Mouse (Mus musculus) ES-E14 (cell line): ENCODE data around the gene Capn8. TPM values are rescaled to one million over a fixed set of nuclear protein-coding genes. Genes with fewer than 3 reads are reported as not detected.
"Not testable (repeated sequence)": the region's sequence is repeated elsewhere in the genome, so short reads cannot be mapped to it uniquely, and the experiment has no call there.

ENCODE experiments used
- DNase-seq: peaks from one replicate; pipeline ENCODE4 v3.0.0-alpha.2; 2013; ENCODE audit warnings: low read depth, low spot score
- H3K27ac ChIP-seq: 2 replicates; pipeline ENCODE4 v1.5.1; 2012; ENCODE audit warnings: low read depth, mild to moderate bottlenecking, low read length, moderate library complexity, mixed read lengths; ENCODE audit not compliant: poor library complexity, insufficient read depth, severe bottlenecking
- H3K36me3 ChIP-seq: 2 replicates; pipeline ENCODE4 v1.6.1; 2012; ENCODE audit warnings: mild to moderate bottlenecking, low read length, moderate library complexity, mixed read lengths; ENCODE audit not compliant: control insufficient read depth, poor library complexity, insufficient read depth, severe bottlenecking
- H3K4me1 ChIP-seq, 2 experiments: fragments of 150-350 bp in 1 of 2; sonication (generic) in 1 of 2; 2 replicates each; pipeline ENCODE4 v1.6.1; 2012; ENCODE audit warnings: low read length in 2 of 2, mild to moderate bottlenecking in 1 of 2, mixed read lengths in 1 of 2; ENCODE audit not compliant: control insufficient read depth in 2 of 2, insufficient read depth in 2 of 2, poor library complexity in 1 of 2
- H3K4me3 ChIP-seq, 2 experiments: fragments of 150-350 bp in 1 of 2; sonication (generic) in 1 of 2; 2 replicates each; pipeline ENCODE4 v1.5.1; 2012; ENCODE audit warnings: low read length in 2 of 2, low read depth in 1 of 2, mild to moderate bottlenecking in 1 of 2, mixed read lengths in 1 of 2; ENCODE audit not compliant: insufficient read depth in 1 of 2, poor library complexity in 1 of 2, severe bottlenecking in 1 of 2
- H3K9ac ChIP-seq: 2 replicates; pipeline ENCODE4 v1.6.1; 2012; ENCODE audit warnings: low read depth, mild to moderate bottlenecking, low read length, mixed read lengths; ENCODE audit not compliant: poor library complexity, insufficient read depth, severe bottlenecking
- H3K9me3 ChIP-seq: fragments of 150-350 bp; sonication (generic); 2 replicates; pipeline ENCODE4 v1.6.1; 2012; ENCODE audit warnings: low read depth, mild to moderate bottlenecking, low read length; ENCODE audit not compliant: control insufficient read depth, insufficient read depth
- CHD2 ChIP-seq: IDR thresholded peaks from 2 replicates; pipeline ENCODE4 v1.6.1; 2014; ENCODE audit warnings: mild to moderate bottlenecking, low read depth, low read length, inconsistent platforms
- HCFC1 ChIP-seq: IDR thresholded peaks from 2 replicates; pipeline ENCODE4 v1.6.1; 2012; ENCODE audit warnings: low read length, inconsistent platforms, borderline replicate concordance; ENCODE audit not compliant: insufficient read depth
- MAFK ChIP-seq: IDR thresholded peaks from 2 replicates; pipeline ENCODE4 v1.6.1; 2014; ENCODE audit warnings: mild to moderate bottlenecking, low read depth, low read length, inconsistent platforms; ENCODE audit not compliant: insufficient read depth
- ZC3H11A ChIP-seq: IDR thresholded peaks from 2 replicates; pipeline ENCODE4 v1.6.1; 2012; ENCODE audit warnings: low read depth, mild to moderate bottlenecking, inconsistent platforms, low read length, borderline replicate concordance
- ZNF384 ChIP-seq: IDR thresholded peaks from 2 replicates; pipeline ENCODE4 v1.6.1; 2012; ENCODE audit warnings: low read depth, low read length, inconsistent platforms
- in situ Hi-C, 2 experiments: fragments of 600-800 bp; cut with MboI; formaldehyde crosslinking; loops; one replicate each; pipeline ENCODE4 v1.15.1; 2025; ENCODE audit warnings: low sequenced_read_pairs in 2 of 2, inconsistent platforms in 1 of 2; ENCODE audit not compliant: unreplicated experiment in 2 of 2
- total RNA-seq: library from RNA; depleted of rRNA; stranded (reverse); fragments of 300-350 nt; gene quantifications from 2 replicates; pipeline ENCODE4 v1.2.3, GENCODE M21; 2012

Capn8 gene
- total RNA-seq, 1 experiment, result not detected

DNA sequence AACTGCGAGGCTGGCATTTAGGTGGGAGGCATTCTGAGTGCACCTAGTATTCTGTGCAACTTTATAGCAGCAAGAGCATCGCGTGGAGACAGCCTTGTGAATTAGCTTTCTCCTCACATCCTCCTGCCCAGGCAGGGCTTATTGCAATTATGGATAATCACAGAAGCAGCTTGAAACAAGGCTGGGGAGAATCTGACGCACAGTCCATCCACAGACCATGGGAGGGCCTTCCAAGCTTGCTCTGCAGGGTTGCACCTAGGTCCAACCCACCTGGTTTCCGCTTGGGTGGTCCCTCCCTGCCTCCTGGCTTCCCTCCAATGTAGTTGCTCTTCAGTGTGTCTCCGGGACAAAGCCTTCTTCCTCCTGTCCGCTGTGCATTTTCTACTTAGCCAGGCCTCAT is 74.2 kb downstream of the Capn8 start:
- Histone ChIP-seq H3K9me3 (no peaks in the 10 kb centered on the region), H3K36me3 (no peaks in the 10 kb centered on the region), H3K4me3 (no peak overlapping the region), H3K27ac (no peak overlapping the region), H3K9ac (no peak overlapping the region), H3K4me1 (no peaks in the 10 kb centered on the region)
- no peak for DNase-seq
- in situ Hi-C loops, result no loop called here
- TF ChIP-seq CHD2 (no peak), ZC3H11A (no peak), HCFC1 (no peak), MAFK (no peak), ZNF384 (no peak)

DNA sequence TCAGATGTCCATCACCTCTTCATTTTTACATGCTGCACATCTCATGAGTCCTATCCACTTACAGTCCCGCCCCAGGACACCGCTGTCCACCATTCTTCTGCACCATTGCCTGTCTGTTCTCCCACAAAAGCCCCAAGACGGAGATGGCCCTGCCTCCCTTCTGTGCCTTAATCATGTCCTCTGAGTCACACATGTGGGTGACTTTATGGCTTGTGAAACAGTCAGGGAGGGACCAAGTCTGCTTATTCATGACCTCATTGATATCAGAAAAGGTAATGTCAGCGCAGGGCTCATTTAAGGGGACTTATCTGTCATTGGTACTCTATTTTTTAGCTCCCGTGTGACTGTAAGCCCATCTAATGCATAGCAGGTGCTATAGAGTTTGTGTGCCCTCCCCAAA is 74.6 kb downstream of the Capn8 start:
- no peak overlapping the region for H3K27ac ChIP-seq
- DNase-seq, result no peak
- TF ChIP-seq MAFK (no peak), HCFC1 (no peak), ZC3H11A (no peak)
- H3K9ac ChIP-seq, result no peak overlapping the region
- no peak overlapping the region for H3K4me3 ChIP-seq
- no peaks in the 10 kb centered on the region for H3K4me1 ChIP-seq
- in situ Hi-C loops, result no loop called here
- no peaks in the 10 kb centered on the region for H3K9me3 ChIP-seq
- H3K36me3 ChIP-seq, result no peaks in the 10 kb centered on the region

DNA sequence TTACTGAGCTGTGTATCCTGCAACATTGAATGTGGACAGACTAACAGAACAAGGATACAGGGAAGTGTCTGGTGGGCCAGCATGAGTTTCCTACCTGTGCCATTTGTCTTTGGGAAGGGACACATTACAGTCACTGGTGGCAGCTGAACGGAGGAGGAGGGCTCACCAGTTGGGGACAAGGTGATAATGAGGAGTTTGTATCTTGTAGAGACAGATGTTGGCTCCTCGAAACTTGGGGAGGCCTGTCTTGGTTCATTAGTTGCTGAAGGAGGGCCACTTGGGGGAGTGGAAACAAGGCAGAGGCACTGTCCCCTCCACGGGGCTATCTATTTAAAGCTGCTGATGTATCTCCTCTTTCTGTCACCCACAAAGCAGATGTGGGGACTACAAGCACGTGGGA is 75.3 kb downstream of the Capn8 start:
- no peaks in the 10 kb centered on the region for H3K9me3 ChIP-seq
- no peak for DNase-seq
- no peak overlapping the region for H3K4me3 ChIP-seq
- no peak overlapping the region for H3K27ac ChIP-seq
- H3K36me3 ChIP-seq, result no peaks in the 10 kb centered on the region
- in situ Hi-C loops, result no loop called here
- H3K9ac ChIP-seq, result no peak overlapping the region
- TF ChIP-seq HCFC1 (no peak), ZC3H11A (no peak), ZNF384 (no peak), CHD2 (no peak), MAFK (no peak)
- 0 out of 4 replicates have a peak, but pooled peaks cover 0 to under 1% of the 10 kb centered on the region in 2 experiments for H3K4me1 ChIP-seq

DNA sequence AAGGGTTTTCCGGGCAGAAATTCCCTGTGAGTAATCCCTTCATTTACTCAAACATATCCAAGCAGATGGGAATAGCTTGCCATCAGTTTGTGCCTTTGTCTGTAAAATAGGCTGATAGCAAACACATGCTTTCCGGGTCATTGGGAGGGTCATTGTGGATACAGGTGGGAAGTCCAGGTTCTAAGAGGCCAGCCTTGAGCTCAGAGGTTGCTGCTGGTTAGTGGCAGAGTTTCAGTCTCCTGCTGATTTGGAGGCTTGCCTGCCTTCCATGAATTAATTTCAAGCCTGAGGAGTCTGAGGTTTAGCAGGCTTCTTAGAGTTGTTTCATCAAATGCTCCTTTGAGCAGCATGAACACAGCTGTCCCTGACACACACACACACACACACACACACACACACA is 78.0 kb downstream of the Capn8 start:
- no peak overlapping the region for H3K27ac ChIP-seq
- DNase-seq, result no peak
- peaks cover 0 to 7% of the 10 kb centered on the region in 2 experiments; a peak in 1 of 4 replicates for H3K4me1 ChIP-seq
- H3K9ac ChIP-seq, result no peak overlapping the region
- TF ChIP-seq ZNF384 (no peak), CHD2 (no peak), HCFC1 (no peak), ZC3H11A (no peak), MAFK (no peak)
- in situ Hi-C loops, result no loop called here
- H3K9me3 ChIP-seq, result no peaks in the 10 kb centered on the region
- H3K4me3 ChIP-seq, result no peak overlapping the region
- no peaks in the 10 kb centered on the region for H3K36me3 ChIP-seq

DNA sequence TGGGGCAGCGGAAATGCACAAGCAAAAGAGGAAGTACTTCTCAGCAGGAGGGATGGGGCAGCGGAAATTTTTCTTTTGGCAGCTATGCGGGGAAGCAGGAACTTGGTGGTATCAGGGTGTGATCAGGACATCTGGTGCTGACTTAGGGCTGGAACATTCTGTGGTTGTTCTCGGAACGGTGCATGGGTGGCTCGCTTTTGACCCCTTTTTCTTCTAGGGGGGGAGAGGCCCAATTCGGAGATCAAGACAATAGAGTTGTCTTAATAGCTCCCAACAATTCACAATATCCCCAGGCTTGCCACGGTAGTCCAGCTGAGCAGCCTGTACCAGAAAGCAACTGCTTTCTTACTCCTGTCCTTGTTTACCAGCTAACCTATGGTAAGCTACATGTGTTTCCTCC is 79.6 kb downstream of the Capn8 start:
- H3K9ac ChIP-seq, H3K9me3 ChIP-seq, H3K4me3 ChIP-seq, H3K27ac ChIP-seq, H3K36me3 ChIP-seq, H3K4me1 ChIP-seq, DNase-seq, in situ Hi-C loops: not testable (repeated sequence)
